Mouse (Mus musculus): ENCODE data around the gene Ltn1. TPM values are rescaled to one million over a fixed set of nuclear protein-coding genes. Genes with fewer than 3 reads are reported as not detected.

The Ltn1 gene
- polyA plus RNA-seq, 1 experiment from 2014 or later, result 35.1 TPM

- Histone ChIP-seq H3K4me2 (no peak overlapping the region), H3K27me3 (ENCODE audit: insufficient read depth, low read length) (no peaks in the 10 kb centered on the region), H3K36me3 (ENCODE audit: insufficient read depth) (peaks cover 44% of the 10 kb centered on the region; the same call in 1 of the 2 replicates), H3K4me3 (ENCODE audit: low read depth, low read length) (no peak overlapping the region), H3K4me1 (ENCODE audit: insufficient read depth) (no peaks in the 10 kb centered on the region), H3K27ac (ENCODE audit: low read depth) (no peak overlapping the region), H3K9me3 (ENCODE audit: low read depth, low read length) (no peaks in the 10 kb centered on the region), H3K9ac (no peak overlapping the region)
- WGBS, result 53% methylated on average over 4 of the region's 4 CpGs
- TF ChIP-seq CTCF (IDR thresholded peaks at IDR 0.05; ENCODE audit: low read depth), result no peak
- peak; percentile 74 for DNase-seq
- ATAC-seq (ENCODE audit: insufficient read depth), result peak; percentile 55; the same call in 1 of the 2 replicates
Observed at GRCm38 (mm10) chr16:87364231-87364630, 68.2 kb downstream of the Ltn1 start.

- Histone ChIP-seq H3K27me3 (ENCODE audit: insufficient read depth, low read length) (no peaks in the 10 kb centered on the region), H3K4me1 (ENCODE audit: insufficient read depth) (no peaks in the 10 kb centered on the region), H3K9ac (no peak overlapping the region), H3K36me3 (ENCODE audit: insufficient read depth) (peaks cover 52% of the 10 kb centered on the region), H3K4me3 (ENCODE audit: low read depth, low read length) (no peak overlapping the region), H3K4me2 (no peak overlapping the region), H3K27ac (ENCODE audit: low read depth) (no peak overlapping the region), H3K9me3 (ENCODE audit: low read depth, low read length) (no peaks in the 10 kb centered on the region)
- WGBS, result 85% methylated on average over 6 of the region's 6 CpGs
- DNase-seq (no peak), ATAC-seq (ENCODE audit: insufficient read depth) (no peak)
- TF ChIP-seq CTCF (IDR thresholded peaks at IDR 0.05; ENCODE audit: low read depth), result no peak
Observed at GRCm38 (mm10) chr16:87360096-87360495, 72.3 kb downstream of the Ltn1 start.

DNA sequence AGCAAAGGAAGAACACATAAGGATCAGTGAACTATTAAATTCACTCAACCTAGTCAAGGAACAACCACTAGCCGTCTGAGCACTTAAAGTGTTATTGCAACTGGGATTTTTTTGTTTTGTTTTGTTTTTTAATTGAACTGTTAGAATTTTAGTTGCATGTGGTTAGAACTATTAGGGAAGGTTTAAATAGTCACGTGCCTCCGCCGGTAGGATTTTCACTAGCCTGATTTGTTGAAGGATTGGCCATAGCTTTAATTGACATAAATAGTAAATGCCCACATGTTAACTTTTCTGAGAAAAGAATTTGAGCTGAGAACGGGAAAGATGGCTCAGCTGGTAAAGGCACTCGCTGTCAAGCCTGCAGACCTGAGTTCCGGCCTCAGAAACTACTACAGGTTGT, 77.7 kb downstream of the Ltn1 start:
- Histone ChIP-seq H3K4me1 (ENCODE audit: insufficient read depth) (no peaks in the 10 kb centered on the region), H3K27me3 (ENCODE audit: insufficient read depth, low read length) (no peaks in the 10 kb centered on the region), H3K9me3 (ENCODE audit: low read depth, low read length) (no peaks in the 10 kb centered on the region), H3K9ac (no peak overlapping the region), H3K4me3 (ENCODE audit: low read depth, low read length) (peak overlapping the region; percentile 66), H3K36me3 (ENCODE audit: insufficient read depth) (peaks cover 29% of the 10 kb centered on the region), H3K4me2 (peak overlapping the region; percentile 59), H3K27ac (ENCODE audit: low read depth) (no peak overlapping the region)
- TF ChIP-seq CTCF (IDR thresholded peaks at IDR 0.05; ENCODE audit: low read depth), result no peak
- ATAC-seq (ENCODE audit: insufficient read depth) (no peak), DNase-seq (no peak)
- WGBS, result 77% methylated on average over 7 of the region's 7 CpGs

- H3K4me1 ChIP-seq (ENCODE audit: insufficient read depth), result no peaks in the 10 kb centered on the region
- DNase-seq (peak; percentile 99), ATAC-seq (ENCODE audit: insufficient read depth) (peak; percentile 99)
- peaks cover 24% of the 10 kb centered on the region for H3K36me3 ChIP-seq (ENCODE audit: insufficient read depth)
- H3K9ac ChIP-seq, result peak within 1 kb of the TSS; percentile 78
- under 1% methylated on average over 47 of the region's 48 CpGs for WGBS
- H3K27me3 ChIP-seq (ENCODE audit: insufficient read depth, low read length), result no peaks in the 10 kb centered on the region
- no peaks in the 10 kb centered on the region for H3K9me3 ChIP-seq (ENCODE audit: low read depth, low read length)
- TF ChIP-seq CTCF (IDR thresholded peaks at IDR 0.05; ENCODE audit: low read depth), result peak; percentile 32
- peak within 1 kb of the TSS; percentile 95 for H3K27ac ChIP-seq (ENCODE audit: low read depth)
- H3K4me3 ChIP-seq (ENCODE audit: low read depth, low read length), result peak within 1 kb of the TSS; percentile 66
- H3K4me2 ChIP-seq, result peak within 1 kb of the TSS; percentile 59
Observed at GRCm38 (mm10) chr16:87354075-87354583, 78.3 kb downstream of the Ltn1 start, which contains the start of gene N6amt1. Gene N6amt1, plus strand, starts transcription at chr16:87354185.

DNA sequence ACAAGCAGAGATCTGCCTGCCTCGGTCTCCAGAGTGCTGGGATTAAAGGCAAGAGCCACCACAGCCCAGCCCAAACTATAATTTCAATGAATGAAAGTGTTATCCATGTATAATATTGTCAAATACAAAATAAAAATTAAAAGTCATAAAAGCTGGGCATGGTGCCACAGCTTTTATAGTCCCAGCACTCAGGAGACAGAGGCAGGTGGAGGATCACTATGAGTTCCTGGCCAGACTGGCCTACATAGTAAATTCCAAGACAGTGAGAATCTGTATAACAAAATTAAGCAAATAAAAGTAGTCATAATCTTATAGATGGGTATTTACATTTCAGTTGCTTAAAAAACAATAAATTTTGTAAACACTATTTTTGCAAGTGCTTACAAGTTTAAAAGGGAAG, 78.8 kb downstream of the Ltn1 start:
- H3K36me3 ChIP-seq (ENCODE audit: insufficient read depth), result peaks cover 19% of the 10 kb centered on the region
- no peaks in the 10 kb centered on the region for H3K4me1 ChIP-seq (ENCODE audit: insufficient read depth)
- TF ChIP-seq CTCF (IDR thresholded peaks at IDR 0.05; ENCODE audit: low read depth), result no peak
- no peaks in the 10 kb centered on the region for H3K27me3 ChIP-seq (ENCODE audit: insufficient read depth, low read length)
- no peak overlapping the region; the same call in 1 of the 2 replicates for H3K27ac ChIP-seq (ENCODE audit: low read depth)
- WGBS, result 90% methylated on average over 1 of the region's 1 CpGs
- H3K9me3 ChIP-seq (ENCODE audit: low read depth, low read length), result no peaks in the 10 kb centered on the region
- DNase-seq (no peak), ATAC-seq (ENCODE audit: insufficient read depth) (peak; percentile 23; the same call in 1 of the 2 replicates)
- H3K9ac ChIP-seq, result no peak overlapping the region
- peak overlapping the region; percentile 59 for H3K4me2 ChIP-seq
- peak overlapping the region; percentile 66 for H3K4me3 ChIP-seq (ENCODE audit: low read depth, low read length)

- no peak for ATAC-seq (ENCODE audit: insufficient read depth)
- Histone ChIP-seq H3K4me2 (no peak overlapping the region), H3K27me3 (ENCODE audit: insufficient read depth, low read length) (no peaks in the 10 kb centered on the region), H3K4me3 (ENCODE audit: low read depth, low read length) (no peak overlapping the region), H3K4me1 (ENCODE audit: insufficient read depth) (no peaks in the 10 kb centered on the region; the same call in 1 of the 2 replicates), H3K9me3 (ENCODE audit: low read depth, low read length) (no peaks in the 10 kb centered on the region), H3K27ac (ENCODE audit: low read depth) (no peak overlapping the region), H3K36me3 (ENCODE audit: insufficient read depth) (peaks cover 5% of the 10 kb centered on the region), H3K9ac (no peak overlapping the region)
- DNase-seq, result no peak
- WGBS, result 65% methylated on average over 5 of the region's 5 CpGs
- no peak for TF ChIP-seq CTCF (IDR thresholded peaks at IDR 0.05; ENCODE audit: low read depth)
Observed at GRCm38 (mm10) chr16:87351386-87352105, 80.9 kb downstream of the Ltn1 start.

- Histone ChIP-seq H3K9ac (no peak overlapping the region), H3K4me2 (no peak overlapping the region), H3K9me3 (ENCODE audit: low read depth, low read length) (no peaks in the 10 kb centered on the region), H3K4me3 (ENCODE audit: low read depth, low read length) (no peak overlapping the region), H3K27ac (ENCODE audit: low read depth) (no peak overlapping the region), H3K36me3 (ENCODE audit: insufficient read depth) (no peaks in the 10 kb centered on the region), H3K4me1 (ENCODE audit: insufficient read depth) (no peaks in the 10 kb centered on the region; the same call in 1 of the 2 replicates), H3K27me3 (ENCODE audit: insufficient read depth, low read length) (no peaks in the 10 kb centered on the region)
- ATAC-seq (ENCODE audit: insufficient read depth), result 0 out of 2 replicates have a peak, but pooled peaks have one; percentile 62
- DNase-seq, result peak; percentile 2
- no peak for TF ChIP-seq CTCF (IDR thresholded peaks at IDR 0.05; ENCODE audit: low read depth)
- 81% methylated on average over 2 of the region's 2 CpGs for WGBS
Observed at GRCm38 (mm10) chr16:87348133-87348532, 84.3 kb downstream of the Ltn1 start.
